Mouse (Mus musculus): ENCODE data around the gene Cd300ld2. TPM values are rescaled to one million over a fixed set of nuclear protein-coding genes. Genes with fewer than 3 reads are reported as not detected.
"Not testable (repeated sequence)": the region's sequence is repeated elsewhere in the genome, so short reads cannot be mapped to it uniquely, and the experiment has no call there.

Cd300ld2 gene
- not detected in 2 replicates for polyA plus RNA-seq (2012; rRNA removed)
- polyA plus RNA-seq (2014; fragmentation: Nextera tagmentation; extraction: Ambion mirVana): not detected in 2 replicates

- not testable (repeated sequence) for H3K4me1 ChIP-seq (replicated peaks; ENCODE audit: control insufficient read depth in 2 of 2, insufficient read depth in 2 of 2, low read length in 1 of 2); H3K27me3 ChIP-seq (ENCODE audit: control insufficient read depth, insufficient read depth, low read length); DNase-seq (ENCODE audit: low read depth in 3 of 3, low spot score in 3 of 3); H3K36me3 ChIP-seq (replicated peaks; ENCODE audit: control insufficient read depth, insufficient read depth, low read depth); H3K9ac ChIP-seq (replicated peaks); H3K9me3 ChIP-seq (ENCODE audit: control insufficient read depth, low read length); H3K27ac ChIP-seq; H3K4me3 ChIP-seq (ENCODE audit: insufficient read depth in 1 of 2, low read depth in 2 of 2, low read length in 2 of 2); H3K4me2 ChIP-seq (ENCODE audit: low read depth); ATAC-seq (ENCODE audit: insufficient read depth)
- no CpG with 5 or more reads among the region's 7 CpGs for WGBS (ENCODE audit: insufficient replicate concordance)
Observed at GRCm38 (mm10) chr11:115016093-115016492, at the start of gene Cd300ld2. Gene Cd300ld2 (minus strand): TSS chr11:115016193.

GRCm38 (mm10) chr11:115062077-115062476, 46.1 kb upstream of the Cd300ld2 start, which contains the start of gene Cd300e:
Gene Cd300e (minus strand): TSS chr11:115062177.
- H3K9ac ChIP-seq (replicated peaks): no peak within 1 kb of the TSS
- WGBS (ENCODE audit: insufficient replicate concordance): 12% methylated on average over 5 of the region's 5 CpGs
- no peak within 1 kb of the TSS for H3K4me3 ChIP-seq (ENCODE audit: insufficient read depth in 1 of 2, low read depth in 2 of 2, low read length in 2 of 2)
- TF ChIP-seq CTCF (IDR thresholded peaks at IDR 0.05; ENCODE audit: low read depth): no peak
- no peak for TF ChIP-seq EP300 (IDR thresholded peaks at IDR 0.05; ENCODE audit: low read depth)
- no peak for DNase-seq (ENCODE audit: low read depth in 3 of 3, low spot score in 3 of 3)
- H3K27ac ChIP-seq: no peak within 1 kb of the TSS
- H3K36me3 ChIP-seq (replicated peaks; ENCODE audit: control insufficient read depth, insufficient read depth, low read depth): no peaks in the 10 kb centered on the region
- H3K9me3 ChIP-seq (ENCODE audit: control insufficient read depth, low read length): no peaks in the 10 kb centered on the region
- ATAC-seq (ENCODE audit: insufficient read depth): no peak
- H3K27me3 ChIP-seq (ENCODE audit: control insufficient read depth, insufficient read depth, low read length): no peaks in the 10 kb centered on the region
- no peak within 1 kb of the TSS for H3K4me2 ChIP-seq (ENCODE audit: low read depth)
- no peaks in the 10 kb centered on the region for H3K4me1 ChIP-seq (replicated peaks; ENCODE audit: control insufficient read depth in 2 of 2, insufficient read depth in 2 of 2, low read length in 1 of 2)

- no peaks in the 10 kb centered on the region for H3K27me3 ChIP-seq (ENCODE audit: control insufficient read depth, insufficient read depth, low read length)
- no peaks in the 10 kb centered on the region for H3K36me3 ChIP-seq (replicated peaks; ENCODE audit: control insufficient read depth, insufficient read depth, low read depth)
- H3K9me3 ChIP-seq (ENCODE audit: control insufficient read depth, low read length): no peaks in the 10 kb centered on the region
- no peak overlapping the region for H3K4me2 ChIP-seq (ENCODE audit: low read depth)
- no peak overlapping the region for H3K4me3 ChIP-seq (ENCODE audit: insufficient read depth in 1 of 2, low read depth in 2 of 2, low read length in 2 of 2)
- TF ChIP-seq EP300 (IDR thresholded peaks at IDR 0.05; ENCODE audit: low read depth) (no peak), CTCF (IDR thresholded peaks at IDR 0.05; ENCODE audit: low read depth) (no peak)
- 50% methylated on average over 2 of the region's 2 CpGs for WGBS (ENCODE audit: insufficient replicate concordance)
- no peak overlapping the region for H3K9ac ChIP-seq (replicated peaks)
- H3K27ac ChIP-seq: no peak overlapping the region
- no peak for DNase-seq (ENCODE audit: low read depth in 3 of 3, low spot score in 3 of 3)
- no peaks in the 10 kb centered on the region for H3K4me1 ChIP-seq (replicated peaks; ENCODE audit: control insufficient read depth in 2 of 2, insufficient read depth in 2 of 2, low read length in 1 of 2)
- ATAC-seq (ENCODE audit: insufficient read depth): no peak
Observed at GRCm38 (mm10) chr11:115059797-115060196, 43.8 kb upstream of the Cd300ld2 start.

- Histone ChIP-seq H3K9me3 (ENCODE audit: control insufficient read depth, low read length) (no peaks in the 10 kb centered on the region), H3K36me3 (replicated peaks; ENCODE audit: control insufficient read depth, insufficient read depth, low read depth) (no peaks in the 10 kb centered on the region), H3K4me3 (ENCODE audit: insufficient read depth in 1 of 2, low read depth in 2 of 2, low read length in 2 of 2) (no peak overlapping the region), H3K4me2 (ENCODE audit: low read depth) (no peak overlapping the region), H3K9ac (replicated peaks) (no peak overlapping the region), H3K4me1 (replicated peaks; ENCODE audit: control insufficient read depth in 2 of 2, insufficient read depth in 2 of 2, low read length in 1 of 2) (no peaks in the 10 kb centered on the region), H3K27me3 (ENCODE audit: control insufficient read depth, insufficient read depth, low read length) (no peaks in the 10 kb centered on the region), H3K27ac (no peak overlapping the region)
- WGBS (ENCODE audit: insufficient replicate concordance): 55% methylated on average over 4 of the region's 4 CpGs
- no peak for DNase-seq (ENCODE audit: low read depth in 3 of 3, low spot score in 3 of 3)
- ATAC-seq (ENCODE audit: insufficient read depth): no peak
- no peak for TF ChIP-seq EP300 (IDR thresholded peaks at IDR 0.05; ENCODE audit: low read depth)
- TF ChIP-seq CTCF (IDR thresholded peaks at IDR 0.05; ENCODE audit: low read depth): no peak
Observed at GRCm38 (mm10) chr11:115058701-115059100, 42.7 kb upstream of the Cd300ld2 start.

- no peaks in the 10 kb centered on the region for H3K36me3 ChIP-seq (replicated peaks; ENCODE audit: control insufficient read depth, insufficient read depth, low read depth)
- H3K4me1 ChIP-seq (replicated peaks; ENCODE audit: control insufficient read depth in 2 of 2, insufficient read depth in 2 of 2, low read length in 1 of 2): no peaks in the 10 kb centered on the region
- H3K4me3 ChIP-seq (ENCODE audit: insufficient read depth in 1 of 2, low read depth in 2 of 2, low read length in 2 of 2): no peak overlapping the region
- no peak overlapping the region for H3K27ac ChIP-seq
- TF ChIP-seq CTCF (IDR thresholded peaks at IDR 0.05; ENCODE audit: low read depth): no peak
- H3K9ac ChIP-seq (replicated peaks): no peak overlapping the region
- no peak for ATAC-seq (ENCODE audit: insufficient read depth)
- no peak for DNase-seq (ENCODE audit: low read depth in 3 of 3, low spot score in 3 of 3)
- no peaks in the 10 kb centered on the region for H3K27me3 ChIP-seq (ENCODE audit: control insufficient read depth, insufficient read depth, low read length)
- H3K9me3 ChIP-seq (ENCODE audit: control insufficient read depth, low read length): no peaks in the 10 kb centered on the region
- H3K4me2 ChIP-seq (ENCODE audit: low read depth): no peak overlapping the region
Observed at GRCm38 (mm10) chr11:115054537-115054936, 38.5 kb upstream of the Cd300ld2 start.

All from liver, embryonic 14.5 days (tissue).